Mouse (Mus musculus) 416B (cell line): Measurements from ENCODE around the gene Pabpn1l.
A peak's percentile ranks its signal among the peaks of the same experiment; 100 is the strongest.

Experiments
- DNase-seq: peaks from one replicate; pipeline ENCODE4 v3.0.0; 2011; ENCODE audit warnings: low read depth

Pabpn1l gene

DNA sequence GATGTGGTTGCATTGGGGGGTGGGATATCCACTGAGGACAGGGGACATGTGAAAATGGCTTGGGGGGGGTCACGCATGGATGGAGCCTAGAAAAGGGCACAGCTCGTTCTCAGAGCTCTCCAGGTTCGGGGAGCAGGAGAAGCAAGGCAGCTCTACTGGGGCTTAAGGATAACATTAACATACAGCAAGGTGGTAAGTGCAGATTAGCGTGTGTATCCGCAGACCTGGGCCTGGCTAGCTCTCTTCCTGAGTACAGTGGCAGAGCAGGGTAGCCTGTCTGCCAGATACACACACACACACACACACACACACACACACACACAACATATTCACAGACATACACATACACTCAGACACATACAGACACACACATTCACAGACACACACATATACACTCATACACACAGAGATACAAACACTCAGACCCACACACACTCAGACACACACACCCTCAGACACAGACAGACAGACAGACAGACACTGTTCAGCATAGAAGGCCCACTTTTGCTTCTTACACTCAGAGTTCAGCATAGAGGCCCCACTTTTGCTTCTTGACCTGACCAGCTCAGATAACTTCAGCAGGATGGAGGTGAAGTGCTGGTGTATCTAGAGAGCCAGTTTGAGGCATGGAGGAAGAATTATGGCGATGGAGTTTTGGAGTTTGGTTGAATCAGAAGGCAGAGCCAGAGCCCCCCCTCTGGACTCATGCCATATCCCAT is 3.7 kb downstream of the Pabpn1l start:
- no peak for DNase-seq

DNA sequence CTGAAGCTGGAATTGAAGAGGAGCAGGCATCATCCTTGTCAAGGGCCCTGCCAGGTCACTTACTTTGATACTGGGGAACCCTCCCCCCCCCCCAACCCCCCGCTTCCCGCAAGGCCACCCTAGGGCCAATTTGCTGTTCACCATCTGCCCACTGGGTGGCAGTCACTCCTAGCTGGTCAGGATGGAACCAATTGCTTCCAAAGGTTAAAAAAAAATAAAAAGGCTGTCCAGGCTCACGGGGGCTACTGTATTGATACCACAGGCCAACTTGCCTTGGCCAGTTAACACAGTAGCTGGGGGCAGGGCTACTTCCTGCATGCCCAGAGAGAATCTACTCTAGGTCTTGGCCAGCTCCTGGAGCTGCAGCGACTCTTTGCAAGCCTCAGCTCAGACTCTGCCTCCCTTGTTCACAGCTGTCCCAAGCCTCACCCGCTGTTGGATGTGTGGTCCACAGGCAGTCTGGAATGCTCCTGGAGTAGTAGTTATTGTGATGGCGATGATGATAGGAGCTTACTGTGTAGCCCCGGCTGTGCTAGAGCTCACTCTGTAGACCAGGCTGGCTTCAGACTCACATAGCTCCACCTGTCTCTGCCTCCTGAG is 4.5 kb downstream of the Pabpn1l start:
- peak; percentile 87 for DNase-seq

DNA sequence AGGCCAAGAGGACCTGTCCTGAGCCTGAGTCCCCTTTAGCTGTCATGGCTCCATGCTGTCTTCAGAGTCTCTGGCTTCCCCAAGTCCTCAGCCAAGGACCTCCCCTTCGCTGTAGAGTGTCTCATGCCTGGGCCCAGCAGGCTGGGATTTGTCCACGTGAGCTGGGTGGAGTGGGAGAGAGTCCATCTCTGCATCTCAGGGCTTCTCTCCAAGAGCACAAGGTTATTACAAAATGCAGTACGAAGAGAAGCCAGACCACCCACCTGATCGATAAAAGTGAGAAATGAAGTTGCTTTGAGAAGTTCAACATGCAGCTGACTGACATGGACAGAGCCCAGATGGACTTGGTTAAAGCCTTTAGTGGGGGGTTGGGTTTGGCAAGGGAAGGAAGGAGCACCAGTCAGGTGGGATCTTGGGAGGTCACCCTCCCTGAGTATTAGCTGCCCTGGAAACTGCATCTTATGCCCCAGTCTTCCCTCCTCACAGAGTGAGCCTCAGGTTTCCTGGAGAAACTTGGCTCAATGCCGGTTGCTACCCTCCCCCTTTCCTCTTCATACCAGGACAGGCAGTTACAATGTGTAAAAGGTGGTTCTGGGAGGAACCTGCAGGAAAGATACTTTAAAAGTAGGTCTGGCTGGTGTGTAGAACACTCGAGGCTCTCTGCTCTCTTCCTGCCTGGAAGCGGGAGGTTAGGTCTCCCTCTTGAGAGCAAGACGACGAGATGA is 6.2 kb downstream of the Pabpn1l start:
- DNase-seq: no peak

DNA sequence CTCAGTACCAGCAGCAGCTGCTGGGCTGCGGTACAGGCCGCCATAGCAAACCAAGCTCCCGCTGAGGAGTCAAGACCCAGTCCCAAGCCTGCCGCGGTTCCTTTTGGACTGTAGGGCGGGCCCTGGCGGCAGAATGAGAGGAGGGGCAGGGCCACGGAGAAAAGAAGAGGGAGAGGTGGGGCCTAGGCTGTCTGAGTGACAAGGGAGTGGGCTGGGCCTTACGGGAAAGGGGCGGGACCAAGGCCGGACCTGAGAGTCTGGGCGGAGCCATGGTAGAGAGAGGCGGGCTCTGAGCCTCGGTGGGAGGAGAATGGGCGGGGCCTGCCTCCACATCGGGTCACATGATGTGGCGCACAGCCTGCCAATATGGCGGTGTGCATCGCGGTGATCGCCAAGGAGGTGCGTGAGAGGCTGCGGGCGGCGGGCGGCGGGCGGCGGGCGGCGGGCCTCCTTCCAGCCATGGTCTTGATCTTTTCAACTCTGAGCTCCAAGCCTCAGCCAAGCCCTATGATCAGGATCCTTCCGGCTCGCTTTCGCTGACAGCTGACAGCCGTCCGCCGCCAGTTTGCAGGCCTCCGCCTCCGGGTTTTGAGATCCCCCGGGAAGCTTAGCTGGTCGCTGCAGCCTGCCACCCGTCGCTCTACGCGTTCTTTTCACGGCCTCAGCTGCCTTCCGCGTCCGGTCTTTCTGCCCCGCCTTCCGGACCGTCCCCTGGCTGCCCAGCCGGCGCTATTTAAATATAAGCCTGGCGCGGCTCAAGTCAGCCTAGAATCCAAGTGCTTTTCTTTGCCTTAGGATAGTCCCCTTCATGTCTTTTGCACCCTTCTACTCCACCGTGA is 11.0 kb downstream of the Pabpn1l start, which contains the start of the genes Galns and Trappc2l:
TSS of gene Galns (minus strand) at position 169 of the 839 bp plus-strand sequence.
TSS of gene Trappc2l (plus strand) at position 346 of the 839 bp plus-strand sequence.
- peak; percentile 99 for DNase-seq

DNA sequence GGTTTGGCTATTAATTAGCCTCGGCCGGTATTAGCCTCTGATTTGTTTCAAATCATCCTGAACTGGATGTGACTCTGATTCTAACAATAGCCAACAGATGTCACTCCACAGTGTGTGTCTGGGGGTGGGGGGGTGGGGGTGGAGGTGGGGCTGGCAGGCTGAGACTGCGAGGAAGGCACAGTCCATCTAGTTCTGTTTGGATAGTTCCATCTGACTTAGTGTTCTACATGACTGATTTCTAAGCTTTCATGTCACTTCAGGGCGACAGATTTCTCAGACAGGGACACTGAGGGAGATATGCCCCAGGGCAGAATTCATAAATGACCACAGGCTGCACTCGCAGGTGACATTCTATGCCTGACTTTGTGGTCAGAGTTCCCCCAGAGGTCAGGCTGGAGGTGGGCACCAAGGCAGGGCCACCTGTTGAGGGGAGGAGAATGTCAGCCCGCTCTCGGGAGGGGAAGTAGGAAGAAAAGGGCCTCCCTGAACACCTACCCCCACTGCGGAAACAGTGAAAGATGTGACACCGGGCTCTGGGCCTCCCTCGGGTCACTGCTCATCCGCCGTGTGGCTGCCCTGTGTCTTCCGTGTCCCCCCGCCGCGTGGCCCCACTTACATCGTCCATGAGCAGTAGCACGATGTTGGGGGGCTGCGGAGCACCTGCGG is 11.8 kb downstream of the Pabpn1l start:
- DNase-seq: no peak

DNA sequence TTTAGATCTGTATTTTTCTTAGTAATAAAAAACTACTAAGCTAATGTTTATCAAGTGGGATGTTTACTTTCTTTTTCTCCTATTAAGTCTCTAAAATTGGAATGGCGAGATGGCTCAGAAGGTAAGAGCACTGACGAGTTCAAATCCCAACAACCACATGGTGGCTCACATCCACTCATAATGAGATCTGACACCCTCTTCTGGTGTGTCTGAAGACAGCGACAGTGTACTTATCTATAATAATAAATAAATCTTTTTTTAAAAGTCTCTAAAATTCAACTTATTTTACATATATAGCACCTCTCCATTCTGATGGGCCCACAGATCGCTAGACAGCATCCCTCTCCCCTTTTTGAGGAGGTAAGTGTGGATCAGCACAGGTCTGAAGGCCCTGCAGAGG is 12.3 kb downstream of the Pabpn1l start:
- DNase-seq: no peak

DNA sequence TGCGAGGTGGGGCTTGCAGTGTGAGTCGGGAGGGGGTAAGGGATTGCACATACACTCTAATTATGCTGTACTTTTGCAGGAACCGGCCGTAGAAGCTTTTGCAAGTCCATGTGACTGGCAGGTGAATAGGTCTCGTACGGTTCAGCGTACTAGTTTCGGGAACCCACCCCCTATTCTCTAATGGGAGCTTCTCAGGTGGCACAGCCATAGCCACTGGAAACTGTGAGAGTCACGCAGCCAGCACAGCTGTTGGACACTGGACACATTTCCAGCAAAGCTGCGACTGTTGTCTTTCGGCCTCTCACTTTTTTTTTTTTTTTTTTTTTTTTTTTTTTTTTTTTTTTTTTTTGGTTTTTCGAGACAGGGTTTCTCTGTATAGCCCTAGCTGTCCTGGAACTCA is 15.7 kb downstream of the Pabpn1l start:
- no peak for DNase-seq

DNA sequence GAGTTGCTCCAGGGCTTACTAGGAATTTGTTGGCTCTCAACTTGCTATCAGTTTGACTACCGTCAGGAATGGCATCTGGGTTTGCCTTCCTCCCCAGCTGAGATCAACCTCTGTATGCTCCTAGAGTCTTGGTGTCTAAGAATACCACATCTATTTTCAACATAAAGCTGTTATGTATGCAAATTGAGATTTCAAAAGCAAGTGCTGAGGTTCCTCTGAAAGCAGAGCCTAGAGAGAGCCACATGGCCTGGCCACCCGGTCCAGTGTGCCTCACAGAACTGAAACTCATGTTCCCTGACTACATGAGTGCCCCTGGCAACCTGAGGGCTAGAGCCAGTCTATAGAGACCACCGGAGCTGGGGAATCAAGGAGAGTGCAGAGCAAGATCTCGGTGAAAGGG is 17.2 kb downstream of the Pabpn1l start:
- no peak for DNase-seq

DNA sequence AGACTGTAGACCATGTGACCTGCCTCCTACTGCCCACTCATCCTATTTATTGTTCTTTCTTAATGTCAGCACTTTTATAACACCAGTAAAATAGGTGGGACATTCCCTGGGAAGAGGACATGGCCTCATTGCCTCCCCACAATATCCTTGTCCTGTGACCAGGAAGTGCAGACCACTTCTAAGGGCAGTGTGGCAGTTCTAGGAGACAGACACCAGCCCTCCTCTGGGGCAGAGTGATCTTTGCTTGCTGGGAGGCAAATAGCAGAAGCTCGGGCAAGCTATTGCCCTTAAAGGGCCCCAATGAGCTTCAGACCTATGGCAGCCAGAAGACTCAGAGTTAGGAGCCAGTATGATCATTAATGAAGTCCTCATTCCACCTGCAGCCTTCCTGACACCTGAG is 17.9 kb downstream of the Pabpn1l start:
- DNase-seq: no peak

DNA sequence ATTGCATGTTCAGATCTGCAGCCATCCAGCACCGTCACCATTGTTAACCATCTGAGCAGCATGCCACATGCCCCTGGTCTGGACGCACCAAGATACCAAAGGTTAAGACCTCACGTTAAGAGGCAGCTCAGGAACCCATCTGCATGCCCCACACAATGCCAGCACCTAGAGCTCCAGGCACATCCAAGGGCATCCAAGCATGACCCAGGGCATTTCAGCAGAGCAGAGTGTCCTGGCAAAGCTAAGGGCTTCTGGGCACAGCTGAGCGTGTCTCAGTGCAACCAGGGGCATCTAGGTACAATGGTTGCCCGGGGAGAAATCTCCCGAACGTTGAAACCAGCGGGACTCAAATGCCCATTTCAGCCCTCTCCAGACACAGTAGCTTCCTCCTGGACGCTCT is 21.9 kb downstream of the Pabpn1l start:
- no peak for DNase-seq

DNA sequence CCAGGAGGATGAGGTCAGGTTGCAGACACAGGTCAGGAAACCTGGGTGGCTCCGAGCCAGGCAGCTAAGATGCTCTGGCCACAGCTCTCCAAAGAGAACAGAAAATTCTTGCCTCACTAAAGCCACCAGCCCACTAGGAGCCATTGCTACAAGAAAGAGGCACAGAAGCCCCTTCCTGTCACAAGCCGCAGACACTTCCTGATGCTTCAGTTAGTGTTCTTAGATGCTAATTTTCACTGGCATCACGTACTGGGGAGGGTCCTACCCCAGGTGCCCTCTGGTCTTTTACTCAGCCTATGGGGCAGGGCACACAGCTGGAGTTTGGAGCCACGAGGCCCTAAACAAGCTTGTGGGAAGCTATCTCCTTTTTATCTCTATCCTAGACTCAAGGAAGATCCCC is 26.5 kb downstream of the Pabpn1l start:
- DNase-seq: no peak

DNA sequence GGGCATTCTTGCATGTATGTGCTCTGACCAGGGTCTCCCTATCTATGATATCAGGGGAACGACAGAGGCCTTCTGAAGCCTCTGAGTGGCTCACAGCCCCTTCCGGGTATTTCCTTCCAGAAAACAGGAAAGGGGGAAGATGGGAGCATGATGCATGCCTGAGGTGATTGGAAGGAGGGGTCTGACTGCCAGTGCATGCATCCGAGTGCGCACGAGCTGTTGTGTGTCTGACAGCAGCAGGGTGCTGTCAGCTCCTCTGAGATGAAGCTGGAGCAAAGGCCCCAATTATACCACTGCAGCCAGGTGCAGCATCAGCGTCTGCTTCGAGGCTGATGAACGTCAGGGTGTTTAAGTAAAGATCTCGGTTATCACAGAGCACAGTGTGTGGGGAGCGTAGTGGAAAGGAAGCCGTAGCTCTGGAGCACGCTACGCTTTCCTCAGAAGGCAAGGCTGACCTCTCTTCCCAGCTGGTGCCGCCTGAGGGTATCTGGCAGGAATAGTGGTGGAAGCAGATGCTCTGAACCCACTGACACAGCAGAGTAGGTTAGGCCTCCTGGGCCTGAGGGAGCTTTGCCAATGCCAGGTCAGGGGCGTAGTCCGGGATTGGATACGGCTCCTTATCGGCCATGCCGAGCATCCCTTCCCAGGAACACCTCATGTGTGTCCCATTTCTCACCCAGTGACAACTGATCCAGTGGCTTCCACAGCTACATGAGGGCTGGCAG is 28.6 kb downstream of the Pabpn1l start:
- no peak for DNase-seq

DNA sequence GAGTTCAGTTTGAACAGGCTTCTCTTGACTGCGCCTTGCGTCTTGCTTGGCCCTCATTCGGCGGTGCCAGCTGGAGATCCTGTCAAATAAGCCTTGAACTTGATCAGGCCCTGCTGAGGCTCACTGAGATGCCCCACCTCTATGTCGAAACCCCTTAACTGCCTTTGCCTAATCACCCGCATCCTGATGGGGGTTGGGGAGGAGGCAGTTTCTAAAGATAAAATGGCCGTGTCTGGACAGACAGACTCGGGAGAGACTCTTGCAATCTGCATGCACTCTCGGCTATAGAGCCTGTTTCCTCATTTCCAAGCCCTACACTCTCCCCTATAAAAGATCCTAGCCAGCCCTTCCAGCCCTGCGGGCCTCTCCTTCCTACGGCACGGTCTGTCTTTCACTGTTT is 29.3 kb downstream of the Pabpn1l start:
- peak; percentile 85 for DNase-seq

DNA sequence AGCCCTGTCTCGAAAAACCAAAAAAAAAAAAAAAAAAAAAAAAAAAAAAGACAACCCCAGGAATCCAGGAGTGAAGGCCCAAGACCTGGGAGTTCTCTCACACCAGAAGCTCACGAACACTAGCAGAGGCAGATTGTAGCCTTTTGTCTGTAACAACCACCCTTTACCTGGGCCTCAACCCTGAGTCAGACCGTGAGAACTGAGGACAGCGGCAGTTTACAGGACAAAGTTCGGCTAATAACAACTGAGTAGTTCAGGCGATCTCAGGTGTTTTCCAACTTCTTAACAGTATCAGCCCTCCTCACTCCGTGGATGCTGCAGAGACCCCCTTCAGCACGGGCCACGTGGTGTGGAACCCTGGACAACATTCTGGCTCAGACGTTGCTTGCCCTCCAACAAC is 35.8 kb downstream of the Pabpn1l start:
- DNase-seq: no peak

DNA sequence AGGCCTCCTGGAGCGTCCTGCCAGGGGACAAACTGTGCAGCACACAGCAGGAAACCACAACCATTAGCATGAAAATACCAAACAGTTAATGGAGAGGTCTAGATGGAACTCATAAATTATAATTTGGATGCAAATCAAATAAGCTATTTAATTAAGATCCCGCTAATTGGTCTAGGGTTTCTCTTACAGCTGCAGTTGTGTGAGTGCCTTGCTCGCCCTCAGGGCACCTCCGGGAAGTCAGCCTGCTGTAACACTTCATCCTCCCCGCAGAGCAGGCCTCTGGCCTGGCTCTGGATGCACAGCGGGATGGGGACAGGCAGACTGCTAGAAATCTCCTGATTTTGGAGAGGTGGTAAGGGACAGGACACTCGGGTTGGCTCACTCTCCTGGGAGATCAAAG is 36.4 kb downstream of the Pabpn1l start:
- DNase-seq: no peak

DNA sequence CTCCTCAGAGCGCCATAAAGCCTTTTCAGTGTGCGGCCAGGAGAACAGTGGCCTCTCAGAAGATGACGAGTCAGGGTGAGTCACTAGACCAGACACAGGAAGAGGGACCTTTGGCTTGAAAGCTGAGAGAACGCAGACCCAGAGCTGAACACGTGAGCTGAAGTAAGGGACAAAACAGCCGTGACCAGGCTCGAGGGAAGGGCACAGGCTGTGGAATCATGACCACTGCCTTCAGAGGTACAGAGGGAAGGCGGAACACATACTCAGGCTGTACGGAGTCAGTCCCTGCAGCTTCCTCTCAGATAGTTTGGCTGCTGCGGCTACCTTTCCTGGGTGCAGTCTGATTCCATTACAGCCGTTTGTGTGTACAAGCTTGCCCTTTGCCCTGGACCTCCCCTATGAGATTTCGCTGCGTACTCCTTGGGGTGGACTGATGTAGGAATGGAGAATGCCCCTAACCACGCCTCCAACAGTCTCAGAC is 37.1 kb downstream of the Pabpn1l start:
- DNase-seq: peak; percentile 92

DNA sequence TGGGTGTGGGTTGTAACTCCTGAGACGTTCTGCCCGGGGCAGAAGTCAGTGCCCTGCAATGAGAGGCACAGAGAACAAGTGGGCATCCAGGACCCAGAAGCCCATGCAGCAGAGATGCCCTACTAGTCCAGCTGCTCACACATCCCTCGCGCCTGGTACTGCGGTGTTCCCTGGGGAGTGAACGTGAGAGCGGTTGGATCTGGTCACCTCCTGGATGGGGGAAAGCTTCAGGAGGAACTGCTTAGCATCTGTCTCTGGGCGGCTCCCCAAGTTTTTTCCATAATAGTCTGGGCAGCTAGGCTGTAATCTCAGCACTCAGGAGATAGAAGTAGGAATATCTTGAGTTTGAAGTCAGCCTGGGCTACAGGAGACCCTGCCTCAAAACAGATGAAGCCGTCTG is 37.6 kb downstream of the Pabpn1l start:
- DNase-seq: no peak

DNA sequence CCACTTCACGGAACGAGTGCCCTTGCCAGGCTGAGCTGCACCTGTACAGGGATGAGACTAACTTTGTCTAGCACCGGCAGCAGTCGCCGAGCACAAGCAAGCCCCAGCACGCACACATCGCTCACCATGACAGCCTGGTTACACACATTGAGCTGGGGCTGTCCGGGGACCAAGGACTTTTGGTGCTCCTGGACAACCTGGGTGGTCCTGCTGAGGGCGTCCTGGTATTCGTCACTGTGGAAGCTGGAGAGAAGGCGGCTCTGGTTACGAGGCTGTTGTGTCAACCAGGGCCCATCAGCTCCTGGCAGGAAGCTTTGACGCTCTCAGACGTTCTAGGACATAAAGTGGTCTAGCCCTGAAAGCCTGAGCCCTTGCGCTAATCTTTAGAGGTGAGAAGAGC is 41.6 kb downstream of the Pabpn1l start:
- no peak for DNase-seq

DNA sequence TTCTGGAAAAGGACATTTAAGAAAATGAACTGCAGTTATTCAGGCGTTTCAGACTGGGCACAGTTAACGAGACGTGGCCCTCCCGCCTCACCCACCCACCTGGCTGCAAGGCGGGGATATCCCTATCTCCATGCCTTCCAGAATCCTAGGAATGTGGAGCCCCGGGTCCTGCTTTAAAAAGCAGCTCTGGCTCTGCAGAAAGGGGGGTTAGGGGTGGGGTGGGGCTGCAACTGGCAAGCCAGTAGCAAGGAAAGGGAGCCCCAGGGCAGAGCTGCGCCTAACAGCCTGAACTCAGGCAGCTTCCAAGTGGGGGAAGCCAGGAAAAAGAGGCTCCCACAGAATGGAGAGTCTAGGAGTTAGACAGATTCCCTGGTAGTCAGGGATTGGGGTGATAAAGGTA is 43.3 kb downstream of the Pabpn1l start:
- DNase-seq: no peak

DNA sequence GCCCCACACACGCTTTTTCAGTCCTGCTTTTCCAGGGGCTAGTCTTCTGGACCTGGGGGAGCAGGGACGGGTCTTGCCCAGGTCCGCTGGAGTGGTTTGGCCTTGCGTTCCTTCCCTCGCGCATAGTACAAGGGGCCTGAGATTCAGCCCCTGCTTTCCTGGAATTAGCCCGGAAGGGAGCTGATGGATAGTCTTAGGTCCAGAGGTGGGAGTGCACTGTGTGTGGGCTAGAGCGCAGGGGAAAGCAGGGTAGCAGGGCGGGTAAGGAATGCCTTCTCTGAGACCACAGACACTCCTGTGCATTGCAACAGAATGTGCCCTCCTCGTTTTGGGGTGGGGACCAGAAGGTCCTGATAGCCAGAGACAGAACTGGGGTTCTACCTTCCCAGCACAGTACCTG is 45.4 kb downstream of the Pabpn1l start:
- DNase-seq: no peak

DNA sequence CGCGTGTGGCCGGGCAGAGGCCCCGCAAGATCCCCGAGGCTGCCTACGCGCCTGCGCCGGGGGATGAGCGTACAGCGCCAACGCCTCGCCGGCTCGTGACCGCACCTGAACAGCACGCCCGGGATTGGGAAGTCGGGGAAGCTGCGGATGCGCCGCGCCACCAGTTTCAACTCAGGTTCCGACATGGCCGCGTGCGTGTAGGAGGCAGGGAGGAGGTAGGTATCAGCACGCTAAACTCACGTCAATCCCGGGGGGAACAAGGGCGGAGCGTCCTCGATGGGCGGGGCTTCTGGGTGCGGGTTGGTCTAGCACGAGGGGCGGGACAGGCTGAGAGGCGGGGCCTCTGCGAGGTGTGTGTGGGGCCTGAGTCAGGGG is 45.9 kb downstream of the Pabpn1l start, which contains the start of gene Aprt:
TSS of gene Aprt (minus strand) at position 262 of the 375 bp plus-strand sequence.
- peak; percentile 95 for DNase-seq
